Mouse (Mus musculus) heart, embryonic 12.5 days (tissue): ENCODE results near the gene Fam135a. TPM values are rescaled to one million over a fixed set of nuclear protein-coding genes. Genes with fewer than 3 reads are reported as not detected.
"Not testable (repeated sequence)": the region's sequence is repeated elsewhere in the genome, so short reads cannot be mapped to it uniquely, and the experiment has no call there.

Source experiments
- ATAC-seq: fragments of 200-750 bp; cut with Nextera tagmentation; 2 replicates; pipeline ENCODE4 v1.8.0; 2017; ENCODE audit warnings: moderate TSS enrichment, moderate library complexity; ENCODE audit not compliant: insufficient number of reproducible peaks, low FRiP score
- H3K27ac ChIP-seq: fragments of 300-500 bp; sonication (generic); 2 replicates; pipeline ENCODE4 v1.5.1; 2016; ENCODE audit warnings: mild to moderate bottlenecking, moderate library complexity; ENCODE audit not compliant: poor library complexity, severe bottlenecking
- H3K27me3 ChIP-seq: fragments of 300-500 bp; sonication (generic); replicated peaks from 2 replicates; pipeline ENCODE4 v1.6.1; 2016; ENCODE audit warnings: mild to moderate bottlenecking, moderate library complexity
- H3K36me3 ChIP-seq: fragments of 300-500 bp; sonication (generic); 2 replicates; pipeline ENCODE4 v1.6.1; 2016; ENCODE audit warnings: mild to moderate bottlenecking, moderate library complexity
- H3K4me1 ChIP-seq: fragments of 300-500 bp; sonication (generic); replicated peaks from 2 replicates; pipeline ENCODE4 v1.6.1; 2016; ENCODE audit warnings: mild to moderate bottlenecking
- H3K4me2 ChIP-seq: fragments of 300-500 bp; sonication (generic); 2 replicates; pipeline ENCODE4 v1.6.1; 2016; ENCODE audit warnings: mild to moderate bottlenecking, moderate library complexity
- H3K4me3 ChIP-seq: fragments of 300-500 bp; sonication (generic); 2 replicates; pipeline ENCODE4 v1.5.1; 2016; ENCODE audit warnings: mild to moderate bottlenecking
- H3K9ac ChIP-seq: fragments of 300-500 bp; sonication (generic); 2 replicates; pipeline ENCODE4 v1.6.1; 2016; ENCODE audit warnings: mild to moderate bottlenecking, moderate library complexity
- H3K9me3 ChIP-seq: fragments of 300-500 bp; sonication (generic); replicated peaks from 2 replicates; pipeline ENCODE4 v1.6.1; 2016; ENCODE audit warnings: mild to moderate bottlenecking, moderate library complexity
- WGBS: fragments of 180-500 bp; shearing (Covaris S2); methylation state at CpG from one replicate; pipeline ENCODE4 v1.1.7; 2016; 5-methylcytosine and 5-hydroxymethylcytosine counted together
- polyA plus RNA-seq: library from polyadenylated mRNA; unstranded; fragments of >200 nt; fragmentation: Nextera tagmentation; extraction: Ambion mirVana; gene quantifications from 2 replicates; pipeline ENCODE4 v1.2.1, GENCODE M21; 2016

Gene Fam135a
- polyA plus RNA-seq, 1 experiment from 2014 or later: 35.1 TPM

- no peak for ATAC-seq
- Histone ChIP-seq H3K4me3 (no peak overlapping the region), H3K27me3 (no peaks in the 10 kb centered on the region), H3K4me2 (no peak overlapping the region), H3K9me3 (no peaks in the 10 kb centered on the region), H3K9ac (no peak overlapping the region), H3K4me1 (no peaks in the 10 kb centered on the region), H3K36me3 (peaks cover 69% of the 10 kb centered on the region), H3K27ac (no peak overlapping the region)
- 92% methylated on average over 7 of the region's 7 CpGs for WGBS
Observed at GRCm38 (mm10) chr1:23998866-23999265, 101.3 kb downstream of the Fam135a start.

- H3K4me1 ChIP-seq: no peaks in the 10 kb centered on the region
- H3K36me3 ChIP-seq: peaks cover 69% of the 10 kb centered on the region
- H3K27ac ChIP-seq: no peak overlapping the region
- no peaks in the 10 kb centered on the region for H3K27me3 ChIP-seq
- H3K9ac ChIP-seq: no peak overlapping the region
- no peak overlapping the region for H3K4me3 ChIP-seq
- no peak overlapping the region for H3K4me2 ChIP-seq
- H3K9me3 ChIP-seq: no peaks in the 10 kb centered on the region
- ATAC-seq: no peak
- 78% methylated on average over 7 of the region's 7 CpGs for WGBS
Observed at GRCm38 (mm10) chr1:23998120-23998810, 101.9 kb downstream of the Fam135a start.

GRCm38 (mm10) chr1:23997493-23997892 lies 102.6 kb downstream of the Fam135a start:
- Histone ChIP-seq H3K4me3 (no peak overlapping the region), H3K4me1 (no peaks in the 10 kb centered on the region), H3K9me3 (no peaks in the 10 kb centered on the region), H3K9ac (no peak overlapping the region), H3K36me3 (peaks cover 66% of the 10 kb centered on the region), H3K4me2 (no peak overlapping the region), H3K27ac (no peak overlapping the region), H3K27me3 (no peaks in the 10 kb centered on the region)
- 78% methylated on average over 3 of the region's 3 CpGs for WGBS
- ATAC-seq: no peak

- no peak for ATAC-seq
- H3K4me3 ChIP-seq: no peak overlapping the region
- peaks cover 47% of the 10 kb centered on the region for H3K36me3 ChIP-seq
Observed at GRCm38 (mm10) chr1:23995420-23995819, 104.7 kb downstream of the Fam135a start.

GRCm38 (mm10) chr1:23983118-23983517 lies 117.0 kb downstream of the Fam135a start:
- no peak overlapping the region for H3K27ac ChIP-seq
- WGBS: 78% methylated on average over 3 of the region's 3 CpGs
- no peak overlapping the region for H3K4me2 ChIP-seq
- no peak for ATAC-seq
- H3K4me3 ChIP-seq: no peak overlapping the region
- no peaks in the 10 kb centered on the region for H3K27me3 ChIP-seq
- no peaks in the 10 kb centered on the region for H3K4me1 ChIP-seq
- H3K36me3 ChIP-seq: no peaks in the 10 kb centered on the region
- H3K9ac ChIP-seq: no peak overlapping the region
- H3K9me3 ChIP-seq: no peaks in the 10 kb centered on the region; the same call in 1 of the 2 replicates

More at GRCm38 (mm10) chr1:23995420-23995819, 104.7 kb downstream of the Fam135a start:
- Histone ChIP-seq H3K27ac (no peak overlapping the region), H3K9ac (no peak overlapping the region), H3K27me3 (no peaks in the 10 kb centered on the region), H3K9me3 (no peaks in the 10 kb centered on the region), H3K4me1 (no peaks in the 10 kb centered on the region), H3K4me2 (no peak overlapping the region)
- 86% methylated on average over 4 of the region's 4 CpGs for WGBS

GRCm38 (mm10) chr1:23978281-23978680 lies 121.9 kb downstream of the Fam135a start:
- H3K4me2 ChIP-seq: no peak overlapping the region
- WGBS: 73% methylated on average over 6 of the region's 6 CpGs
- no peak overlapping the region for H3K4me3 ChIP-seq
- H3K9ac ChIP-seq: no peak overlapping the region
- H3K27ac ChIP-seq: no peak overlapping the region
- no peaks in the 10 kb centered on the region for H3K27me3 ChIP-seq
- no peaks in the 10 kb centered on the region for H3K4me1 ChIP-seq
- no peaks in the 10 kb centered on the region for H3K9me3 ChIP-seq
- no peak for ATAC-seq
- H3K36me3 ChIP-seq: no peaks in the 10 kb centered on the region

- H3K36me3 ChIP-seq, H3K27ac ChIP-seq, H3K27me3 ChIP-seq, H3K4me3 ChIP-seq, H3K4me2 ChIP-seq, H3K9ac ChIP-seq, H3K4me1 ChIP-seq, ATAC-seq, H3K9me3 ChIP-seq: not testable (repeated sequence)
- WGBS: 83% methylated on average over 4 of the region's 4 CpGs
Observed at GRCm38 (mm10) chr1:23971159-23971558, 129.0 kb downstream of the Fam135a start.

GRCm38 (mm10) chr1:23968027-23968725 lies 132.0 kb downstream of the Fam135a start:
- no peak for ATAC-seq
- Histone ChIP-seq H3K4me1 (peaks cover 11% of the 10 kb centered on the region), H3K27me3 (no peaks in the 10 kb centered on the region), H3K9me3 (peaks cover 5% of the 10 kb centered on the region), H3K27ac (no peak overlapping the region), H3K9ac (no peak overlapping the region), H3K4me2 (no peak overlapping the region), H3K4me3 (no peak overlapping the region), H3K36me3 (no peaks in the 10 kb centered on the region)
- 77% methylated on average over 9 of the region's 9 CpGs for WGBS

GRCm38 (mm10) chr1:23966226-23966625 lies 133.9 kb downstream of the Fam135a start:
- Histone ChIP-seq H3K9me3 (peaks cover 5% of the 10 kb centered on the region), H3K9ac (no peak overlapping the region), H3K4me1 (peaks cover 11% of the 10 kb centered on the region), H3K36me3 (no peaks in the 10 kb centered on the region), H3K27me3 (no peaks in the 10 kb centered on the region), H3K4me2 (no peak overlapping the region), H3K4me3 (no peak overlapping the region), H3K27ac (no peak overlapping the region)
- no peak for ATAC-seq
- WGBS: 8% methylated on average over 1 of the region's 1 CpGs
